Mouse (Mus musculus): ENCODE measurements around the gene Rnf186.
A peak's percentile ranks its signal among the peaks of the same experiment; 100 is the strongest.

Gene Rnf186

DNA sequence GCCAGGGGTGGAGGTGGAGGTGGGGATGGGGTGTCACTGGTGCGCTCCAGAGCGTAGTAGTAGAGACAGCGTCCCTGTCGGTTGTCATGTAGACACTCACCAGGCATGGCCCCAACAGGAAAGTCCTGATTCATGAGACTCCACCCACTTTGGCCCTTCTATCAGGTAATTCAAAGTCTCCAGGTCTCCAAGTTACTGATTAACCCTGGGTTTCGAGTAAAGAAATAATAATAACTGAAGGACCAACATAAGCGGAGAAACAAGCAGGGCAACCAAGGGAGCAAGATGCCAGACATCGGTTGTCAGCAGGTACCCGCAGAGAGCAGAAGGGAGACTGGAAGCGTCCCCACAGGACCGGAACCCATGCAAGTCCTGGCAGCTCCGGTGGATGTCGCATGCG lies at the start of gene Rnf186:
Gene Rnf186 (plus strand): TSS at position 247 of the 400 bp plus-strand sequence.
- no peak for DNase-seq (ENCODE audit: low spot score)

- DNase-seq (ENCODE audit: low spot score): no peak
Measured at GRCm38 (mm10) chr4:138917282-138917681, 49.6 kb upstream of the Rnf186 start.

GRCm38 (mm10) chr4:138921254-138922130 lies 45.4 kb upstream of the Rnf186 start:
- no peak for DNase-seq (ENCODE audit: low spot score)

DNA sequence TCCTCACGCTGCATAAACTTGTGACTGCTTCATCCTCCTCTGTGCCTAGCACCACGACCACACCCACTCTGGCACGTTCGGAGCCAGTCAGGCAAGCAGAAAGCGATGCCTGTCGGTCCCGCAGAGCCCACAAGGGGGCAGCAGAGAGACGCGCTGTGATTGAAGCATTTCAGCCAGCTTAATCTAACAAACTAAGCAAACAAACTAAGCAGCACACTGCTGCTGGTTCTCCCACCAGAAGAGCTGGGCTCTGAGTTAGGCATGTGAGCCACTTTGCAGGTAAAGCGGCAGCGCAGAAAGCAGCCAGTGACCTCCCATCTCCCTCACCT lies 44.8 kb upstream of the Rnf186 start:
- DNase-seq (ENCODE audit: low spot score): peak; percentile 88

GRCm38 (mm10) chr4:138925561-138925960 lies 41.4 kb upstream of the Rnf186 start:
- DNase-seq (ENCODE audit: low spot score): no peak

GRCm38 (mm10) chr4:138933862-138934261 lies 33.0 kb upstream of the Rnf186 start:
- no peak for DNase-seq (ENCODE audit: low spot score)

DNA sequence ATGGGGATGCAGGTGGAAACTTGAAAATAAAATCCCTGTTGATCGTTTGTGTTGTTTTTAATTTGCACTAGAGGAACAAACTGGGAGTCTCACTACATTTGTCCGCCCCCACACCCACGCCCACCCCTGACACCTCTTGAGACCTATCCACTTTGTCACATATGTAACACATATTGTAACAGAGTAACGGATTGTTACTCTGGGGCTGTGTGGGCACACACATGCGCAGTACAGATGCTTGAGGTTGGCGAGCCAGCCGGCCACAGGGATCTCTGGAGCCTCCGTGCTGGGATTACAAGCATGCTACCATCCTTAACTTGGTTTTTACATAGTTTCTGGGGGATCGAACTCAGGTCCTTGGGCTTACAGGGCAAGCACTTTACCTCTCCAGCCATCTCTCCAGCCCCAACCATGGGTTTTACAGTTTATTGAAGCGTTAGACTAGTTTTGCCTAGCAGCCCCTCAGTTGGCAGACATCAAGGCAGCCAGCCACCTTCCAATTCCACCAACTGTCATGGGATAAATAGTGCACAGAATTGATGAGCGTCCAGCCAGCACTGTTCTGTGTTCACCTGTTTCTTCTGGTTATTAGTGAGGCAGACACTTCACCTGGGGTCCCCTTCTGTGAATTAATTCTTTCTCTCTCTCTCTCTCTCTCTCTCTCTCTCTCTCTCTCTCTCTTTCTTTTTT lies 32.3 kb upstream of the Rnf186 start:
- no peak for DNase-seq (ENCODE audit: low spot score)

- no peak for DNase-seq (ENCODE audit: low spot score)
Measured at GRCm38 (mm10) chr4:138938495-138939269, 28.2 kb upstream of the Rnf186 start.

DNA sequence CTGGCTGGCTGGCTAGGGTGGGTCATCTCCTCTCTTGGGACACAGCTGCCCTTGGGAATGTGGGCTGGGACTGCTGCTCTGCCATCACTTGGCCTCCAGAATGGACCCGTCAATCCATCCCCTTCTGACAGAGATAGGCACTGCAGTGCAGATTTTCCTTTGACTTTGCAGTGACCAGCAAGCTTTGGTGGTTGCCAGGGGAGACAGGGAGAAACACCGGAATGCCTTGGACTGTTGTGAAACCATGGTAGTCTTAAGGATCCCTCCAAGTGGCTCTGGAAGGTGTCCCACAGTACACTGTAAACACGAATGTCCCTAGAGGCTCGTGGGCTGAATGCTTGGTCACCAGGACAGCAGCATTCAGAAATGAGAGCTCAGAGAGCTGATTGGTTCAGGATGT lies 27.4 kb upstream of the Rnf186 start:
- no peak for DNase-seq (ENCODE audit: low spot score)

- DNase-seq (ENCODE audit: low spot score): no peak
Measured at GRCm38 (mm10) chr4:138941401-138941800, 25.5 kb upstream of the Rnf186 start.

DNA sequence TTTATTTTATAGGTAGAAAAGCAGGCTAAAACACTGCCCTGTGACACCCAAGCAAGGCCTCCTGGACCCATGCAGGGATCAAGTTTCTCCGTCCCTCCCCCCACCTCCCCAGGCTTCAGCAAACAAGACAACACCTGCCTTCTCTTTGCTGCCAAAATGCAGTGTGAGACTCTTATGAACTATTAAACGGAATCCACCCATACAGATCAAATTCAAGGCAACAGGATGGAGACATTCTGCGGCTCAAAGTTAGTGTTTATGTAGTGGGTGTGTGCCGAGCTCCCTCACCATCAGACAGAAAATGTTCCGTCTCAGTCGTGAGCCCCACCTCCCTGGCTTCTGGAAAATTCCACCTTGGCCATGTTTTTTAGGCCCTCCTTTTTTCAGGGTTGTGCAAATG lies 24.9 kb upstream of the Rnf186 start:
- DNase-seq (ENCODE audit: low spot score): no peak

DNA sequence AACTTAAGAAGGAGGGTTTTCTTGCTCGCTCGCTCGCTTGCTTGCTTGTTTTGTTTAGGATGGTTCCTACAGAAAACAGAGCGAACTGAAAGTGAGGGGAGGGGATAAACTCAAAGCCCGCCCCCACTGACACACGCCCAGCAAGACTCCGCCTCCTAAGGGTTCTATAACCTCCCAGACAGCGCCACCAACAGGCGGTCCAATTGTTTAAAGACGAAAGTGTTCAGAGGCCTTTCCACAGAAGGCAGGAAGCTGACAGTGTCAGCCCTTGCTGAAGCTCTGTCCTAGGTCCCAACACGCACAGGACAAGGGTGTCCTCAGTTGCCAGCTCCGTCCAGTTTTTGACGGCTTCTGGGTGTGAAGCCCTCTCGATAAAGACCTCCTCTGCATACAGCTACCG lies 23.2 kb upstream of the Rnf186 start:
- no peak for DNase-seq (ENCODE audit: low spot score)

DNA sequence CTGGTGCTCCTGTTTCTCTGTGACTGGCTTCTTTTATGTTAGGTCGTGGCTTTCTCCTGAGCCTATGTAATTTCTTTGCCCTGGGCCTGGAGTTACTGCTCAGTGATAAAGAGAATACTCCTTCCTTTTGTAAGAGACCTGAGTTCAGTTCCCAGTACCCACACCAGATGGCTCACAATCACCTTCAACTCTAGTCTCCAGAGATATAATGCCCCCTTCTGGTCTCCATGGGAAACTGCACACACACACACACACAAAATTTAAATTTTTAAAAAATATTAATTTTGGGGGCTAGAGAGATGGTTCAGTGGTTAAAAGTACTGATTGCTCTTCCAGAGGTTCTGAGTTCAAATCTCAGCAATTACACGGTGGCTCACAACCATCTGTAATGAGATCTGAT lies 18.7 kb upstream of the Rnf186 start:
- no peak for DNase-seq (ENCODE audit: low spot score)

DNA sequence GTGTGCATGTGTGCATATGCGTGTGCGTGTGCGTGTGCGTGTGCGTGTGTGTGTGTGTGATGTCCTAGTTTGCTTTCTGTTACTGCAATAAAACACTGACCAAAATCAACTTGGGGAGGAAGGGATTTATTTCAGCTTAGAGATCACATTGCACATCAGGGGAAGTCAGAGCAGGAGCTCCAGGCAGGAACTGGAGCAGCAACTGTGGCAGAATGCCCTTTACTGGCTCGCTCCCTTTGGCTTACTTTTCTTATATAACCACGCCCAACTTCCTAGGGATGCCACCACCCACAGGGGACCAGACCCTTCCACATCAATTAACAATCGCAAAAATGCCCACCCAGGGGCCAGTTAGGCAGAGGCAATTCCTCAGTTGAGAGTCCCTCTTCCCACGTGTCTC lies 8.3 kb upstream of the Rnf186 start:
- DNase-seq (ENCODE audit: low spot score): no peak

- DNase-seq (ENCODE audit: low spot score): no peak
Measured at GRCm38 (mm10) chr4:138959120-138959519, 7.8 kb upstream of the Rnf186 start.

DNA sequence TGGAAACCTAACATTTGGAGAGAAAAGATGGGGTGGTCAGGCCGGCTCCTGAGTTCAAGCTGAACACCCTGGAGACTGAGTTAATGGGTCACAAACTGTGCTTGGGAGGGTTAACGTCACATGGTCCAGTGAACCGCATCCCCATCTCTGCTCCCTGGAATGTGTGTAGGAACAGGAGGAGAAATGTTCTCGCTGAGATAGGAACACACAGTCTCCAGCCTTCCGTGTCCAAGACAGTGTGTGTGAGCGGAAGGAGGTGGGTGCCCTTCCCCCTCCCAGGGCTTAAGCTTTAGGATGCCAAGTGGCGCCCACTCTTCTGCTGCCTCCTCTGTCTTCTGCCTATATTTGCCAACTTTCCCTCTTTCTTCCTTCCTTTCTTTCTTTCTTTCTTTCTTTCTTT lies 7.0 kb upstream of the Rnf186 start:
- no peak for DNase-seq (ENCODE audit: low spot score)

GRCm38 (mm10) chr4:138962719-138963118 lies 4.2 kb upstream of the Rnf186 start:
- no peak for DNase-seq (ENCODE audit: low spot score)

- DNase-seq (ENCODE audit: low spot score): no peak
Measured at GRCm38 (mm10) chr4:138965871-138966270, 1.0 kb upstream of the Rnf186 start.

- no peak for DNase-seq (ENCODE audit: low spot score)
Measured at GRCm38 (mm10) chr4:138967485-138967884, 573 bp downstream of the Rnf186 start.

GRCm38 (mm10) chr4:138968772-138969556 lies 2.1 kb downstream of the Rnf186 start:
- no peak for DNase-seq (ENCODE audit: low spot score)

GRCm38 (mm10) chr4:138969736-138970135 lies 2.8 kb downstream of the Rnf186 start:
- no peak for DNase-seq (ENCODE audit: low spot score)

GRCm38 (mm10) chr4:138971371-138971770 lies 4.5 kb downstream of the Rnf186 start:
- no peak for DNase-seq (ENCODE audit: low spot score)
